Mouse (Mus musculus) olfactory bulb, adult 2 months (tissue): ENCODE measurements around the gene Galnt7.

ENCODE experiments used
- CTCF ChIP-seq: fragments of 200-500 bp; IDR thresholded peaks from 2 replicates; pipeline ENCODE4 v1.5.1; 2012; ENCODE audit warnings: low read depth, mild to moderate bottlenecking, low read length, moderate library complexity; ENCODE audit not compliant: insufficient read depth
- POLR2A ChIP-seq: fragments of 200-500 bp; IDR thresholded peaks from 2 replicates; pipeline ENCODE4 v1.6.1; 2012; ENCODE audit warnings: mild to moderate bottlenecking, low read depth, low read length, moderate library complexity; ENCODE audit not compliant: insufficient read depth

DNA sequence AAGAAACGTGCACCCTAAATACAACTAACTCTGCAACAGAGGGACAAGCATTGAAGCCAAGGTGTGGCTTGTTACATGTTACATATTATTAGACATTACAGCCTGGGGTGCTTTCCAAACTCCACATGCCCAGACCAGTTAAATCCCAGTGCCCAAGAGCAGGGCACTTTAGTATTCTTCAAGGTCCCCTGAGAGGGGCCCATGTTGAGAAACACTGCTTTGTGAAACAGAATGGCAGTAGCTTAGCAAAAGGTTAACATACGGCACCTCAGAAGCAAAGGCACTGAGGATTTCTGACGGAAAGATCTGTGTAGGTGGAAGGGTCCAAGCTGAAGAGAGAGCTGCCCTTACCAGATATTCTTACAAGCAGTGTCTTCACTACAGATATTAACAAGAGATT, 67.0 kb downstream of the Galnt7 start:
- TF ChIP-seq CTCF (no peak), POLR2A (no peak)
